Comparison of ENCODE assay signal across 23 mouse cellular contexts in genomic region chr16:25517114-25517868, GRCm38 (mm10).
DNase-seq lines count a peak whose midpoint lies in the region; ATAC-seq and TF ChIP-seq lines count a peak whose summit lies in the region.
"Had no signal": no experiment of that assay in that cellular context is flagged by ENCODE, and none has a peak within 500 bp of the region (broad histone marks: within the 10 kb centered on the region; RNA-seq: fewer than 3 reads in every experiment).

No protein-coding gene starts in this region.

- H3K27me3 ChIP-seq in E14TG2a.4 (ENCODE audit: insufficient read depth, low read length) (no peaks in the 10 kb centered on the region), ES-Bruce4 (ENCODE audit: control insufficient read depth, insufficient read depth, low read length, poor library complexity, severe bottlenecking) (no peaks in the 10 kb centered on the region)
- H3K27me3 ChIP-seq in lung, postnatal 0 days (replicated peaks; ENCODE audit: insufficient read depth, low read length), result no peaks in the 10 kb centered on the region
- H3K27me3 ChIP-seq: embryonic facial prominence, embryonic 15.5 days; heart, embryonic 15.5 days; hindbrain, embryonic 13.5 days had no signal

- peak; percentile 87 for DNase-seq in R1 (ENCODE audit: low read depth, low spot score)
- DNase-seq in induced T-regulatory cell, adult 2 months (ENCODE audit: low read depth), result peak; percentile 5
- no peak for DNase-seq in lung, postnatal 0 days (ENCODE audit: low spot score)
- no peak for DNase-seq in left cerebral cortex, postnatal 4 days
- DNase-seq: adrenal gland, adult 8-10 months; adrenal gland, postnatal 36 days; cerebellum, adult 2 months; cerebellum, postnatal 10 days; embryo, embryonic 11 days; gastrocnemius, postnatal 36 days; heart, adult 18-20 months; heart, postnatal 14 days had no signal

- H3K4me2 ChIP-seq in lung, postnatal 0 days (replicated peaks; ENCODE audit: low read depth, low read length), result no peak overlapping the region
- H3K4me2 ChIP-seq: embryonic facial prominence, embryonic 15.5 days; heart, embryonic 15.5 days; hindbrain, embryonic 13.5 days had no signal

- H3K9me3 ChIP-seq in E14TG2a.4 (ENCODE audit: low read length) (no peaks in the 10 kb centered on the region), ES-Bruce4 (replicated peaks; ENCODE audit: control insufficient read depth, insufficient read depth, low read length, poor library complexity, severe bottlenecking) (no peaks in the 10 kb centered on the region)
- H3K9me3 ChIP-seq in lung, postnatal 0 days (ENCODE audit: low read length), result no peaks in the 10 kb centered on the region
- H3K9me3 ChIP-seq: embryonic facial prominence, embryonic 15.5 days; forebrain, embryonic 10.5 days; heart, embryonic 10.5 days; heart, embryonic 15.5 days; hindbrain, embryonic 13.5 days had no signal

- H3K36me3 ChIP-seq in E14TG2a.4 (ENCODE audit: insufficient read depth, low read length) (no peaks in the 10 kb centered on the region), ES-Bruce4 (ENCODE audit: control insufficient read depth, insufficient read depth, low read length, poor library complexity, severe bottlenecking) (no peaks in the 10 kb centered on the region)
- no peaks in the 10 kb centered on the region for H3K36me3 ChIP-seq in lung, postnatal 0 days (ENCODE audit: insufficient read depth, low read length)
- H3K36me3 ChIP-seq: embryonic facial prominence, embryonic 15.5 days; forebrain, embryonic 10.5 days; heart, embryonic 10.5 days; heart, embryonic 15.5 days; hindbrain, embryonic 13.5 days had no signal

- WGBS in lung, postnatal 0 days, result 54% methylated on average over 4 of the region's 7 CpGs

- intact Hi-C loops in left cerebral cortex, postnatal 4 days (cut with DNase I), result no loop called here

- no peak for TF ChIP-seq CTCF in E14TG2a.4 (conservative IDR thresholded peaks at IDR 0.05; ENCODE audit: low read length)
- TF ChIP-seq CTCF in ES-Bruce4 (IDR thresholded peaks at IDR 0.05; ENCODE audit: low read depth, low read length), result no peak
- no peak for TF ChIP-seq CTCF in lung, postnatal 0 days (IDR thresholded peaks at IDR 0.05)

- TF ChIP-seq POLR2A in ES-Bruce4 (IDR thresholded peaks at IDR 0.05; ENCODE audit: insufficient read depth, low read length), result no peak

- H3K4me3 ChIP-seq in E14TG2a.4 (replicated peaks; ENCODE audit: low read length), result peak overlapping the region; percentile 57
- H3K4me3 ChIP-seq in ES-Bruce4 (ENCODE audit: low read depth, low read length), result peak overlapping the region; percentile 22
- H3K4me3 ChIP-seq in lung, postnatal 0 days (ENCODE audit: low read depth, low read length), result no peak overlapping the region
- H3K4me3 ChIP-seq: embryonic facial prominence, embryonic 15.5 days; erythroblast, embryonic 14.5 days; forebrain, embryonic 10.5 days; heart, embryonic 10.5 days; heart, embryonic 15.5 days; hindbrain, embryonic 13.5 days had no signal

- H3K9ac ChIP-seq in ES-Bruce4 (ENCODE audit: low read depth, poor library complexity, severe bottlenecking), result no peak overlapping the region
- H3K9ac ChIP-seq in lung, postnatal 0 days (replicated peaks; ENCODE audit: low read depth), result no peak overlapping the region
- H3K9ac ChIP-seq: embryonic facial prominence, embryonic 15.5 days; heart, embryonic 15.5 days; hindbrain, embryonic 13.5 days had no signal

- peaks cover 41% of the 10 kb centered on the region for H3K4me1 ChIP-seq in E14TG2a.4 (replicated peaks; ENCODE audit: low read depth, low read length)
- H3K4me1 ChIP-seq in ES-Bruce4 (ENCODE audit: control insufficient read depth, insufficient read depth, low read length), result peaks cover 4% of the 10 kb centered on the region
- H3K4me1 ChIP-seq in lung, postnatal 0 days (ENCODE audit: insufficient read depth, low read depth, low read length), result no peaks in the 10 kb centered on the region
- H3K4me1 ChIP-seq: embryonic facial prominence, embryonic 15.5 days; forebrain, embryonic 10.5 days; heart, embryonic 10.5 days; heart, embryonic 15.5 days; hindbrain, embryonic 13.5 days had no signal

- ATAC-seq in lung, postnatal 0 days, result no peak
- ATAC-seq: forebrain, embryonic 14.5 days; hindbrain, postnatal 0 days; intestine, embryonic 16.5 days had no signal

- H3K27ac ChIP-seq in ES-Bruce4 (ENCODE audit: insufficient read depth, low read length), result peak overlapping the region; percentile 100
- no peak overlapping the region for H3K27ac ChIP-seq in lung, postnatal 0 days (ENCODE audit: low read length)
- H3K27ac ChIP-seq: embryonic facial prominence, embryonic 15.5 days; forebrain, embryonic 10.5 days; heart, embryonic 10.5 days; heart, embryonic 15.5 days; hindbrain, embryonic 13.5 days; hindbrain, postnatal 0 days had no signal

- TF ChIP-seq EP300 in ES-Bruce4 (IDR thresholded peaks at IDR 0.05; ENCODE audit: insufficient read depth, low read depth, low read length), result peak; percentile 60
- TF ChIP-seq EP300 in lung, postnatal 0 days (IDR thresholded peaks at IDR 0.05), result no peak

Comparison
In these comparisons a context has a peak if more than half of its experiments do, and no peak if none do; other contexts are left out.
1. DNase-seq: peak in R1 (single experiment) and induced T-regulatory cell, adult 2 months (single experiment); none in lung, postnatal 0 days (single experiment) and left cerebral cortex, postnatal 4 days (single experiment).